7 mouse cellular contexts compared by ENCODE assay signal in the genomic region with DNA sequence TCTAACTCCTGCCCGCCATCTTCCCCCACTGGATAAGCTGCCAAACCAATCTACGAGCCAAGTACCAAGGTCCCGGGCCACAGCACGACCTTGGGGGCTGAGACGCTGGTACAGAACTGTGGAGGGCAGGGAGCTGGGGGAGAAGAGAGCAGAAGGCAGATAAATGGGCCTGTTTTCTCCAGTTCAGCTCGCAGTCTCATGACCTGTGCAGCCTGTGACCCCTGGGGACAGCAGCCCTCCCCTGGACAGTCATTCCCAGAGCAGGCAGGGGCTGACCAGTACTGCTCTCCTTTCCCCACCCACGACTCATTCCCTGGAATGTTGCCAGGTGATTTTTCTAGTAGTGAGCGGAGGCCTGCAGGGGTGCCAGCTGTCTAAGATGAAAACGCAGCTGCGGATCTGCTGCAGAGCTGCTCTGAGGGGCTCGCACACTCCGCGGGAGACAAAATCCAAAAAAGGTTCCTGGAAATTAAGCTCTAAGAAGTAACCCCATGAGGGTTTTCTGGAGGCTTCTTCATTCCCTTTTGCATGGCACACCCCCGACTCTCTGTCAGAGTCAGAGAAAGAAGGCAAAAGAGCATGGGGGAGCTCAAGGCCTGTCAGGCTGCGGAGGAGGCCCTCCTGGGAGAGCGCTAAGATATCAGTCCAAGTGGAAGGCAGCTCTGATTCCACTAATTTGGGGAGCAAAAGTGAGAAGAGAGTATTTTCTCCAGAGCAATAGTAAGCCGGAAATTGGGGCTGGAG. TPM values are rescaled to one million over a fixed set of nuclear protein-coding genes. Genes with fewer than 3 reads are reported as not detected.
DNase-seq lines count a peak whose midpoint lies in the region; ATAC-seq and TF ChIP-seq lines count a peak whose summit lies in the region.

No protein-coding gene starts in this region.

- DNase-seq in liver, embryonic 11.5 days (ENCODE audit: low spot score) = no peak
- DNase-seq in adrenal gland, postnatal 36 days = peak; percentile 78 to 79
- DNase-seq in liver, postnatal 0 days = no peak
- DNase-seq in left cerebral cortex, adult 9 months (ENCODE audit: low spot score in 2 of 2) = no peak
- no peak for DNase-seq in T-cell, adult 2 months (ENCODE audit: low spot score)

- no peak for TF ChIP-seq CTCF in liver, postnatal 0 days (IDR thresholded peaks at IDR 0.05; ENCODE audit: low read depth)

- H3K36me3 ChIP-seq in liver, embryonic 12.5 days = peaks cover 23% of the 10 kb centered on the region
- H3K36me3 ChIP-seq in liver, embryonic 11.5 days (ENCODE audit: control insufficient read depth, insufficient read depth, low read length) = no peaks in the 10 kb centered on the region
- H3K36me3 ChIP-seq in forebrain, embryonic 15.5 days = no peaks in the 10 kb centered on the region
- peaks cover 28% of the 10 kb centered on the region for H3K36me3 ChIP-seq in liver, postnatal 0 days (replicated peaks; ENCODE audit: insufficient read depth, low read length)

- ATAC-seq in liver, embryonic 12.5 days = no peak
- no peak for ATAC-seq in liver, embryonic 11.5 days (replicated peaks; ENCODE audit: low FRiP score)
- peak; percentile 62 for ATAC-seq in forebrain, embryonic 15.5 days (replicated peaks)
- ATAC-seq in liver, postnatal 0 days = 0 out of 2 replicates have a peak, but pooled peaks have one; percentile 14

- H3K9ac ChIP-seq in liver, embryonic 12.5 days = no peak overlapping the region
- H3K9ac ChIP-seq in liver, embryonic 11.5 days (ENCODE audit: low read depth, low read length) = no peak overlapping the region
- H3K9ac ChIP-seq in forebrain, embryonic 15.5 days (replicated peaks) = no peak overlapping the region
- no peak overlapping the region for H3K9ac ChIP-seq in liver, postnatal 0 days (replicated peaks)

- TF ChIP-seq EP300 in liver, postnatal 0 days (IDR thresholded peaks at IDR 0.05; ENCODE audit: low read depth) = no peak

- 0 out of 2 replicates have a peak, but pooled peaks cover 12% of the 10 kb centered on the region for H3K27me3 ChIP-seq in liver, embryonic 12.5 days (replicated peaks)
- 0 out of 2 replicates have a peak, but pooled peaks cover 4% of the 10 kb centered on the region for H3K27me3 ChIP-seq in liver, embryonic 11.5 days (replicated peaks; ENCODE audit: control insufficient read depth, insufficient read depth, low read length)
- H3K27me3 ChIP-seq in forebrain, embryonic 15.5 days = no peaks in the 10 kb centered on the region
- no peaks in the 10 kb centered on the region for H3K27me3 ChIP-seq in liver, postnatal 0 days (ENCODE audit: insufficient read depth, low read length)

- no peaks in the 10 kb centered on the region for H3K9me3 ChIP-seq in liver, embryonic 12.5 days (replicated peaks)
- no peaks in the 10 kb centered on the region for H3K9me3 ChIP-seq in liver, embryonic 11.5 days (ENCODE audit: control insufficient read depth, low read length)
- no peaks in the 10 kb centered on the region for H3K9me3 ChIP-seq in forebrain, embryonic 15.5 days
- H3K9me3 ChIP-seq in liver, postnatal 0 days (ENCODE audit: low read length) = no peaks in the 10 kb centered on the region

- H3K4me2 ChIP-seq in liver, embryonic 12.5 days = no peak overlapping the region
- no peak overlapping the region for H3K4me2 ChIP-seq in liver, embryonic 11.5 days
- H3K4me2 ChIP-seq in forebrain, embryonic 15.5 days (replicated peaks) = no peak overlapping the region
- H3K4me2 ChIP-seq in liver, postnatal 0 days (ENCODE audit: low read depth, low read length) = no peak overlapping the region

- H3K4me1 ChIP-seq in liver, embryonic 12.5 days = peaks cover 3% of the 10 kb centered on the region
- peaks cover 10% of the 10 kb centered on the region for H3K4me1 ChIP-seq in liver, embryonic 11.5 days (replicated peaks; ENCODE audit: control insufficient read depth, insufficient read depth, low read length)
- peaks cover 13% of the 10 kb centered on the region for H3K4me1 ChIP-seq in forebrain, embryonic 15.5 days
- H3K4me1 ChIP-seq in liver, postnatal 0 days (ENCODE audit: insufficient read depth) = peaks cover 13% of the 10 kb centered on the region; the same call in 1 of the 2 replicates

- no peak overlapping the region for H3K4me3 ChIP-seq in liver, embryonic 12.5 days
- H3K4me3 ChIP-seq in liver, embryonic 11.5 days (ENCODE audit: low read depth, low read length) = no peak overlapping the region
- no peak overlapping the region for H3K4me3 ChIP-seq in forebrain, embryonic 15.5 days
- H3K4me3 ChIP-seq in liver, postnatal 0 days (ENCODE audit: low read depth, low read length) = no peak overlapping the region

- 66% methylated on average over 17 of the region's 17 CpGs for WGBS in liver, embryonic 12.5 days (ENCODE audit: insufficient replicate concordance)
- 65% methylated on average over 17 of the region's 17 CpGs for WGBS in liver, embryonic 11.5 days
- WGBS in forebrain, embryonic 15.5 days = 53% methylated on average over 17 of the region's 17 CpGs
- WGBS in liver, postnatal 0 days (ENCODE audit: insufficient replicate concordance) = 66% methylated on average over 17 of the region's 17 CpGs

- 0 out of 2 replicates have a peak overlapping the region, but pooled peaks have one; percentile 5 for H3K27ac ChIP-seq in liver, embryonic 12.5 days
- H3K27ac ChIP-seq in liver, embryonic 11.5 days (ENCODE audit: low read depth, low read length) = no peak overlapping the region
- peak overlapping the region; percentile 49 for H3K27ac ChIP-seq in forebrain, embryonic 15.5 days (replicated peaks)
- H3K27ac ChIP-seq in liver, postnatal 0 days (ENCODE audit: low read depth) = peak overlapping the region; percentile 11; the same call in 1 of the 2 replicates

RNA-seq across cellular contexts. Expression of gene Spsb1, which starts 23.1 kb away (rescaled TPM):
- polyA plus RNA-seq in liver, embryonic 12.5 days (2016; fragmentation: Nextera tagmentation; extraction: Ambion mirVana) = 0.97 and 1.5 TPM in 2 replicates
- 2.9 and 3.1 TPM in 2 replicates for polyA plus RNA-seq in liver, embryonic 11.5 days (2014; fragmentation: Nextera tagmentation; extraction: Ambion mirVana)
- 10 to 100 TPM; 21.8 to 52.7 TPM for total RNA-seq in adrenal gland, postnatal 36 days (2021)
- 6.0 and 6.8 TPM in 2 replicates for polyA plus RNA-seq in forebrain, embryonic 15.5 days (2015; fragmentation: Nextera tagmentation; extraction: Ambion mirVana)
- 1.3 and 1.7 TPM in 2 replicates for polyA plus RNA-seq in liver, postnatal 0 days (2015; fragmentation: Nextera tagmentation; extraction: Ambion mirVana)

RNA-seq across cellular contexts. Expression of gene H6pd, which starts 30.9 kb away (rescaled TPM):
- polyA plus RNA-seq in liver, embryonic 12.5 days (2016; fragmentation: Nextera tagmentation; extraction: Ambion mirVana) = 8.8 and 9.0 TPM in 2 replicates
- 9.4 and 9.8 TPM in 2 replicates for polyA plus RNA-seq in liver, embryonic 11.5 days (2014; fragmentation: Nextera tagmentation; extraction: Ambion mirVana)
- total RNA-seq in adrenal gland, postnatal 36 days (2021) = 100 to 1,000 TPM; 152 to 160 TPM
- polyA plus RNA-seq in forebrain, embryonic 15.5 days (2015; fragmentation: Nextera tagmentation; extraction: Ambion mirVana) = 1.2 and 1.5 TPM in 2 replicates
- polyA plus RNA-seq in liver, postnatal 0 days (2015; fragmentation: Nextera tagmentation; extraction: Ambion mirVana) = 33.0 and 36.5 TPM in 2 replicates

Comparison
In these comparisons a context has a peak if more than half of its experiments do, and no peak if none do; other contexts are left out.
1. ATAC-seq: peak in forebrain, embryonic 15.5 days (single experiment) and liver, postnatal 0 days (single experiment); none in liver, embryonic 12.5 days (single experiment) and liver, embryonic 11.5 days (single experiment).
2. DNase-seq: peak in adrenal gland, postnatal 36 days (2 of 2); none in liver, embryonic 11.5 days (single experiment), liver, postnatal 0 days (single experiment), left cerebral cortex, adult 9 months (0 of 2) and T-cell, adult 2 months (single experiment).